Mouse (Mus musculus): Measurements from ENCODE around the gene Pfn3.

Pfn3 gene

GRCm38 (mm10) chr13:55391626-55392029, 23.4 kb downstream of the Pfn3 start:
- DNase-seq = no peak

DNA sequence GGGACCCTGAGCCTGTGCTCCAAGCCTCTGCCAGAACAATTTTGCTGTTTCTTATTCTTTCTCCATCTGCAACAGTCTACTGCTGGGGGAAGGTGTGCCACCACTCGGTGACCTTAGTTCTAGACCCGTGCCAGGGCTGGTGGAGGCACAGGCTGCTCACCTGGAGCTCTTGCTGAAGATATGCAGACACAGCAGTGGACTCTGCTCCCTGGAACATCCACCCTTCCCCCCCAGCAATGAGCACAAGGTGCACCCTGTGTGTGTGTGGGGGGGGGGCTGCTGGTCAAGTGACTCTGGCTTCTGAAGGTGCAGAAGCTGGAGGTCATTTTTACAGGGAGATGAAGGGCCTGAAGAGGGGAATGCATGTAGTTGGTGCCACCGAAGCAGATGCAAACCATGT, 24.4 kb downstream of the Pfn3 start:
- DNase-seq = no peak

- DNase-seq = no peak
Observed at GRCm38 (mm10) chr13:55381790-55382189, 33.2 kb downstream of the Pfn3 start.

- no peak for DNase-seq
Observed at GRCm38 (mm10) chr13:55378907-55379580, 36.0 kb downstream of the Pfn3 start.

GRCm38 (mm10) chr13:55375877-55376276, 39.2 kb downstream of the Pfn3 start:
- DNase-seq = no peak

DNA sequence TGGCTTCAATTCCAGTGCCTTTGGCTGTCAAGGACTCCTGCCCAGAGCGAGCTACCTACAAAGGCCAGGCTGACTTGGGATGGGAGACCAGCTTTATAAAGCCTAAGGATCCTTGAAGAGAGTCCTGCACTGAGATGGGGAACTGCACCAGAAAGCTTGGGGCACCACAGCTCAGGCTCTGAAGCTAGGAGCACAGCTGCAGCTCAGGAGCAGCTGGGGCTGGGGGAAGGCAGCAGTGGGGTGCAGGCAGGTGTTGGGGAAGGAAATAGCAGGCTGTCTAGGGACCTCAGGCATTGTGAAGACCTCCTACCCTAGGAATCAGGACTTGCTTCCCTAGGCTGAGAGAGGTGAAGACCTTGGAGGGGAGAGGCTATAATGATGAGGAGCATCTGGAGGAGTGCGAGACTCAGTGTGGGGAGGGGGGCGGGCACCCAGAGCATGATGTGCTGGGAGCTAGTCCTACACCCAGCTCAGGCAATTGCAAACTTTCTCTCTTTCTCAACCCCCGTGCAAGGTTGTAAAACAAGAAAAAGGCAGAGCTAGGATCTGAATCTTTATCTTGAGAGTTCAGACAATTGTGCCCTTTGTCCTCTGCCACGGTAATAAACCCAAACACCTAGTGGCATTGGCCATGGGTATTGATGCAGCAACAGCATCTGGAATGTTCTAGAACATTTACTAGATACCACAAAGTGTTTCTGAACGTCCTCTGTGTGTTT, 40.7 kb downstream of the Pfn3 start:
- no peak for DNase-seq

- no peak for DNase-seq
Observed at GRCm38 (mm10) chr13:55371740-55372139, 43.3 kb downstream of the Pfn3 start.

GRCm38 (mm10) chr13:55371007-55371681, 43.9 kb downstream of the Pfn3 start:
- no peak for DNase-seq

DNA sequence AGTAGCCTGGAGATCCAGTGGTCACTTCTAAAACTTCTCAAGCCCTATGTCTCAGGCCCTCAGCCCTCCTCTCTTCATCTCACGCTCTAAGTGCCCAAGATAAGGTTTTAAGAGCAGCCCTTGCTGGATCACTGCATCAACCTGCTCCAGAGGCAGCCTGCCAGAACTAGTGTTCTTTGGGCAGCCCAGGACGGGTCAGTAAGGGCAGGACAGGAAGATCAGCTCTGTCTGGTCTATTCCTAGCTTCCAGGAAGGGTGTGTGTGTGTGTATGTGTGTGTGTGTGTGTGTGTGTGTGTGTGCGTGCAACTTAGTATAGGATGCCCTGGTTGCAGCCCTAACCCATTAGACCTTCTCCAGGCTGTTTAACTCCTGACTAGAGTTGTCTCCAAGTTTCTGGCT, 44.8 kb downstream of the Pfn3 start:
- no peak for DNase-seq

GRCm38 (mm10) chr13:55369531-55370114, 45.4 kb downstream of the Pfn3 start, which contains the start of gene Rgs14:
Rgs14 (plus strand) TSS chr13:55369732.
- no peak for DNase-seq

- DNase-seq = no peak
Observed at GRCm38 (mm10) chr13:55368401-55368800, 46.6 kb downstream of the Pfn3 start.

All from right cerebral cortex, postnatal 4 days (tissue).